Mouse (Mus musculus) kidney, embryonic 16.5 days (tissue): Measurements from ENCODE around the gene Tcf3. TPM values are rescaled to one million over a fixed set of nuclear protein-coding genes. Genes with fewer than 3 reads are reported as not detected.

Experiments used
- ATAC-seq: fragments of 200-750 bp; cut with Nextera tagmentation; 2 replicates; pipeline ENCODE4 v1.8.0; 2017; ENCODE audit warnings: moderate TSS enrichment; ENCODE audit not compliant: low FRiP score, low TSS enrichment
- H3K27ac ChIP-seq: fragments of 300-500 bp; sonication (generic); 2 replicates; pipeline ENCODE4 v1.5.1; 2014; ENCODE audit warnings: low read length
- H3K27me3 ChIP-seq: fragments of 300-500 bp; sonication (generic); 2 replicates; pipeline ENCODE4 v1.6.1; 2014; ENCODE audit warnings: low read length, control low read depth, mixed read lengths; ENCODE audit not compliant: insufficient read depth
- H3K36me3 ChIP-seq: fragments of 300-500 bp; sonication (generic); 2 replicates; pipeline ENCODE4 v1.6.1; 2014; ENCODE audit warnings: low read length, control low read depth, mixed read lengths; ENCODE audit not compliant: insufficient read depth
- H3K4me1 ChIP-seq: fragments of 300-500 bp; sonication (generic); 2 replicates; pipeline ENCODE4 v1.6.1; 2014; ENCODE audit warnings: low read length, control low read depth, mixed read lengths; ENCODE audit not compliant: insufficient read depth
- H3K4me2 ChIP-seq: fragments of 300-500 bp; sonication (generic); replicated peaks from 2 replicates; pipeline ENCODE4 v1.6.1; 2014; ENCODE audit warnings: low read depth, low read length
- H3K4me3 ChIP-seq: fragments of 300-500 bp; sonication (generic); 2 replicates; pipeline ENCODE4 v1.5.1; 2014; ENCODE audit warnings: mild to moderate bottlenecking, low read length
- H3K9ac ChIP-seq: fragments of 300-500 bp; sonication (generic); replicated peaks from 2 replicates; pipeline ENCODE4 v1.6.1; 2014; ENCODE audit warnings: low read length
- H3K9me3 ChIP-seq: fragments of 300-500 bp; sonication (generic); 2 replicates; pipeline ENCODE4 v1.6.1; 2016; ENCODE audit warnings: low read length, control low read depth
- WGBS: fragments of 180-500 bp; shearing (Covaris S2); extraction: QIAGEN DNeasy Blood & Tissue Kit; methylation state at CpG from one replicate; pipeline ENCODE4 v1.1.7; 2014; 5-methylcytosine and 5-hydroxymethylcytosine counted together
- polyA plus RNA-seq: library from polyadenylated mRNA; unstranded; fragments of >200 nt; fragmentation: Nextera tagmentation; extraction: Ambion mirVana; gene quantifications from 2 replicates; pipeline ENCODE4 v1.2.1, GENCODE M21; 2015

The Tcf3 gene
- polyA plus RNA-seq, 1 experiment from 2014 or later: 118 TPM

DNA sequence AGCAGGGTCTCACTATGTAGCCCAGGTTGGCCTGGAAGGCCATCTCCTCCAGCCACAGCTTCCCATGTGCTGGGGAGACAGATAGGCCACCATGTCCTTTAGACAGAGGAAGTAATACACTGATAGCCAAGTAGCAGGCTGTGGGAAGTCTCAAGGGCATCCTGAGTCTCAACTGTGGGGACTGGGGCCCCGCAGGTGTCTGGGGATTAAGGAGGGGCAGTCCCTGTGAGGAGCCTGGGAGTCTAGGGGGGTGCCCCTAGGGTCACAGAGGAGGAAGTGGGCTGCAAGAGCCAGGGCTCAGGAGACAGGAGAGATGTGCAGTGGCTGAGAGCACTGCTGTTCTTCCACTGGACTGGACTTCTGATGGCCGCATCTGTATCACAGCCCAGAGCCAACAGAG lies 9.5 kb upstream of the Tcf3 start:
- no peak overlapping the region for H3K4me3 ChIP-seq
- no peaks in the 10 kb centered on the region; the same call in 1 of the 2 replicates for H3K4me1 ChIP-seq
- H3K4me2 ChIP-seq: no peak overlapping the region
- WGBS: 49% methylated on average over 2 of the region's 2 CpGs
- H3K36me3 ChIP-seq: no peaks in the 10 kb centered on the region
- no peak overlapping the region for H3K27ac ChIP-seq
- peaks cover 2% of the 10 kb centered on the region; the same call in 1 of the 2 replicates for H3K27me3 ChIP-seq
- no peak for ATAC-seq
- H3K9me3 ChIP-seq: no peaks in the 10 kb centered on the region
- H3K9ac ChIP-seq: no peak overlapping the region; the same call in 1 of the 2 replicates

DNA sequence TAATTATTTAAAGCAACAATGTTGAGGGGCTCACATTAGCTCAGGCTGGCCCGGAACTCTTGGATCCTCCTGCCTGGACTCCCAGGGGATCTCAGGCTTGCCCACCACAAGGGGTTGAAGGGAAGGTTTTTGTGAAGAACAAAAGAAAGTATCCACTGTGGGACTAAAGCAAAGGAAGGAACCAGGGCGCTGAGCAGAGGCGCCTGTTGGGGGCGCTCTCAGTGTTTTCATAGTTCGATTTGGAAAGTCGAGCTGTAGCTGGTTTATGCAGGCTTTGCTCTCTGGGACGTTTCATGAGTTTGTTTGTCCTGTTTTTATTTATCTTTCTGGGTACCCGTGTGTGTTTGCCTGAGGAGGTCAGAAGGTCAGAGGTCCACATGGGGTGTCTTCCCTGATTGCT lies 8.2 kb upstream of the Tcf3 start:
- Histone ChIP-seq H3K27ac (no peak overlapping the region), H3K27me3 (no peaks in the 10 kb centered on the region), H3K4me2 (no peak overlapping the region), H3K36me3 (no peaks in the 10 kb centered on the region), H3K4me1 (no peaks in the 10 kb centered on the region; the same call in 1 of the 2 replicates), H3K9me3 (no peaks in the 10 kb centered on the region), H3K9ac (no peak overlapping the region), H3K4me3 (no peak overlapping the region)
- WGBS: 62% methylated on average over 8 of the region's 8 CpGs
- ATAC-seq: no peak

- Histone ChIP-seq H3K4me1 (peaks cover 4% of the 10 kb centered on the region; the same call in 1 of the 2 replicates), H3K4me3 (no peak overlapping the region), H3K4me2 (no peak overlapping the region), H3K9ac (no peak overlapping the region), H3K27me3 (no peaks in the 10 kb centered on the region), H3K36me3 (no peaks in the 10 kb centered on the region), H3K9me3 (no peaks in the 10 kb centered on the region), H3K27ac (no peak overlapping the region)
- ATAC-seq: no peak
Observed at GRCm38 (mm10) chr10:80440031-80440430, 6.6 kb upstream of the Tcf3 start.

DNA sequence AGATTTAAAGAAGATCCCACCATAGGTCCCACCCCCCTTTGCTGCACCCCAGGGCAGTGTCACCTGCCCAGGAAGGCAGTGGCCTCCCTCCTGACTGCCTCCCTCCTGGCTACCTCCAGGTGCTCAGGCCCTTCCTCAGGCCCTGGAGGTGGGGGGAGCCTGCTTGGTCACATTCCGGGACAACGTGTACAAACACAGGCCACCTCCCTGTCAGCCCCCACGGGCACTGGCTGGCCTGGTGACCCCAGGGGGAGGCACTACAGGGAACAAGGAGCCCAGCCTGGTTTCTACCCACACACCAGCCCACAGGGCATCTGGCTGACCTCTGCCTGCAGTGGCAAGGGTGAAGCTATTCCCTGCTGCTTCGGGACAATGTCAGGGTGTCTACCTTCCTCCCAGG lies 4.5 kb upstream of the Tcf3 start:
- Histone ChIP-seq H3K27me3 (no peaks in the 10 kb centered on the region), H3K27ac (no peak overlapping the region), H3K9me3 (no peaks in the 10 kb centered on the region), H3K9ac (no peak overlapping the region), H3K4me2 (no peak overlapping the region), H3K4me3 (no peak overlapping the region), H3K36me3 (no peaks in the 10 kb centered on the region), H3K4me1 (peaks cover 7% of the 10 kb centered on the region; the same call in 1 of the 2 replicates)
- no peak for ATAC-seq
- WGBS: 47% methylated on average over 4 of the region's 4 CpGs

DNA sequence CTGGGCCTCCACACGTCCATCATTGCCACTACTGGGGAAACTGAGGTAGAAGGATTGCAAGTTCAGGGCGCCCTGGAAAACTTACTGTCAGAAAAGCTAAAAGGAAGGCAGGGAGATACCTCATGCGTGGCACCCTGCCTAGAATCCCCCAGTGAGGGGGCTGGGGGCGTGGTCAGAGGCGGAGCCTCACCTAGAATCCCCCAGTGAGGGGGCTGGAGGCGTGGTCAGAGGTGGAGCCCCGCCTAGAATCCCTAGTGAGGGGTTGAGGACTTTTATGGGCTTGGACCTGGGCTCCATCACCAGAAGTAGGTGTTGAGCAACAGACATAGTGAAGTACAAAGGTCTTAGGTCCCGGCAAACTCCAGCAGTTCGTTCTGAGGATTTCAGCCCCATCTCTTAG lies 2.8 kb upstream of the Tcf3 start:
- H3K36me3 ChIP-seq: no peaks in the 10 kb centered on the region
- no peak overlapping the region for H3K4me3 ChIP-seq
- peaks cover 14% of the 10 kb centered on the region for H3K4me1 ChIP-seq
- ATAC-seq: no peak
- H3K4me2 ChIP-seq: no peak overlapping the region
- peak overlapping the region; percentile 44; the same call in 1 of the 2 replicates for H3K27ac ChIP-seq
- H3K9ac ChIP-seq: no peak overlapping the region
- WGBS: 12% methylated on average over 9 of the region's 9 CpGs
- no peaks in the 10 kb centered on the region for H3K9me3 ChIP-seq
- no peaks in the 10 kb centered on the region for H3K27me3 ChIP-seq

- WGBS: 47% methylated on average over 7 of the region's 7 CpGs
- Histone ChIP-seq H3K27me3 (no peaks in the 10 kb centered on the region), H3K4me3 (no peak overlapping the region), H3K4me2 (no peak overlapping the region), H3K36me3 (no peaks in the 10 kb centered on the region), H3K9ac (no peak overlapping the region), H3K4me1 (peaks cover 19% of the 10 kb centered on the region), H3K9me3 (no peaks in the 10 kb centered on the region), H3K27ac (peak overlapping the region; percentile 44; the same call in 1 of the 2 replicates)
- no peak for ATAC-seq
Observed at GRCm38 (mm10) chr10:80435764-80436163, 2.3 kb upstream of the Tcf3 start.

DNA sequence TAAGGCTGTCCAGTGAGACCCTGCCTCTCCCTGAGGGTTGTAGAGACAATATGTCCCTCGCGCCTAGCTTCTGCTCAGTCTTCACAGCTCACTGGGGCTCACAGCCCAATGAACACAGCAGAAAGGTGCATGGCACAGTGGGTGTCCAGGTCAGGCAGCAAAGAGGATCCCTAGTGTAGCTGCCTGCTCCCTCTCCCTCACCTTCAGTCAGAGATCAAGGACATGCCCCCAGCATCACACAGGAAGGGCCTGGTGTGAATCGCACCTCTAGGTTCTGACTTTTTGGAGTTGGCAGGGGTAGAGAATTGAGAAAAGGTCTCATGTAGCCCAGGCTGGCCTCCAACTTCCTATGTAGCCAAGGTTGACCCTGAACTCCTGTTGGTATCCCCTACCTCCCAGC lies 1.4 kb upstream of the Tcf3 start:
- no peak for ATAC-seq
- 69% methylated on average over 3 of the region's 3 CpGs for WGBS
- no peak overlapping the region for H3K4me3 ChIP-seq
- H3K9ac ChIP-seq: peak overlapping the region; percentile 15; the same call in 1 of the 2 replicates
- peaks cover 27% of the 10 kb centered on the region for H3K4me1 ChIP-seq
- peaks cover 6% of the 10 kb centered on the region for H3K36me3 ChIP-seq
- no peaks in the 10 kb centered on the region for H3K9me3 ChIP-seq
- H3K27ac ChIP-seq: no peak overlapping the region
- H3K4me2 ChIP-seq: no peak overlapping the region
- H3K27me3 ChIP-seq: no peaks in the 10 kb centered on the region

GRCm38 (mm10) chr10:80434233-80434592 lies 766 bp upstream of the Tcf3 start:
- H3K27me3 ChIP-seq: no peaks in the 10 kb centered on the region
- peaks cover 29% of the 10 kb centered on the region for H3K4me1 ChIP-seq
- peak overlapping the region; percentile 96 for H3K4me3 ChIP-seq
- peak overlapping the region; percentile 59; the same call in 1 of the 2 replicates for H3K27ac ChIP-seq
- 13% methylated on average over 8 of the region's 8 CpGs for WGBS
- H3K9me3 ChIP-seq: no peaks in the 10 kb centered on the region
- ATAC-seq: no peak
- H3K4me2 ChIP-seq: peak overlapping the region; percentile 36
- peak overlapping the region; percentile 48 for H3K9ac ChIP-seq
- peaks cover 12% of the 10 kb centered on the region for H3K36me3 ChIP-seq

DNA sequence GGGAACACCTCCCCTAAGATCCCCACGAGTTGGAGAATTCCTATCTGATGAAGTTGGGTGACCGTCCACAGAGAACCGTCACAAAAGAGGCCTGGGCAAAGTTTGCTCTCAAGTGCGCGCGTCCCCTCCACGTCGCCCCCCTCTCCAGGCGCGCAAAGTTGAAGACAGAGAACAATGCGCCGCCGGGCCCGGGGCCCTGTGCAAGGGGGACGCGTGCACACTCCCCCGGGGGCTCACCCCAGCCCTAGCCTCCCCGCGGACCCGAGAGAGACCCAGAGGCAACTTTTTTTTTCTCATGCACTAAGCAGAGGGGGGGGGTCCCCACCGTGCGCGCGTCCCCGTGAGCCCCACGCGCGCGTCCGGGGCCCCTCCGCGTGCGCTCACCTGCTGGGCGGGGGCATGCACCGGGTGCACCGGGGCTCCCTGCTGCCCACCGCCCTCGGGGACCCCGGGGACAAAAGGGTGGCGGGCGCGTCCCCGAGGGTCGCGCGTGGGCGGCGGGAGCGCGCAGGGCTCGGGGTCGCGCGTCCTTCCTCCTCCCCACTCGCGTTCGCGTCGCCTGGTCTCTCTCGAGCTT lies 423 bp downstream of the Tcf3 start:
- Histone ChIP-seq H3K9me3 (no peaks in the 10 kb centered on the region), H3K9ac (peak overlapping the region; percentile 100), H3K27ac (peak overlapping the region; percentile 98), H3K27me3 (no peaks in the 10 kb centered on the region), H3K4me3 (peak overlapping the region; percentile 96), H3K4me1 (peaks cover 29% of the 10 kb centered on the region), H3K36me3 (peaks cover 23% of the 10 kb centered on the region), H3K4me2 (peak overlapping the region; percentile 67)
- no peak for ATAC-seq
- under 1% methylated on average over 44 of the region's 60 CpGs for WGBS

DNA sequence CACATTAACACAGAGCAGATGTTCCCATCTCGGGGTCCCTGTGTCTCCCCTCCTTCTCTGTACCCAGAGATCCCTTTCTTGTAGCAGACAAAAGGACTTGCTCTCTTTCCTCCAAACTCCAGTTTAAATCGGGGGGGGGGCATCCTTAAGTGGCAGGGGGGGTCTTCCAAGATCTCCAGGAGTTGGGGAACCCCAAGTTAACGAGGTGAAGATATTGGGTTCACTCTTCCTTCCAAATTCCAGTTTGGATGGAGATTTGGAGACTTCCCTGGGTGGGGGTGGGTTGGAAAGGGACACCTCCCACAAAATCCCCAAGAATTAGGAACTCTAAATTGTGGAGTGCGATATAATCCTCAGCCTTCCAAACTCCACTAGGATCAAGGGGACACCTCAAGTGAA lies 1.1 kb downstream of the Tcf3 start:
- H3K4me2 ChIP-seq: peak overlapping the region; percentile 67
- no peaks in the 10 kb centered on the region for H3K27me3 ChIP-seq
- WGBS: 2% methylated on average over 4 of the region's 4 CpGs
- peak overlapping the region; percentile 100 for H3K9ac ChIP-seq
- peak overlapping the region; percentile 96 for H3K4me3 ChIP-seq
- H3K4me1 ChIP-seq: peaks cover 29% of the 10 kb centered on the region
- peaks cover 28% of the 10 kb centered on the region for H3K36me3 ChIP-seq
- peak overlapping the region; percentile 98 for H3K27ac ChIP-seq
- H3K9me3 ChIP-seq: no peaks in the 10 kb centered on the region
- ATAC-seq: no peak
